Comparison of ENCODE assay signal across 8 mouse cellular contexts in genomic region chr2:30062249-30063093, GRCm38 (mm10). TPM values are rescaled to one million over a fixed set of nuclear protein-coding genes. Genes with fewer than 3 reads are reported as not detected.
DNase-seq lines count a peak whose midpoint lies in the region; ATAC-seq lines count a peak whose summit lies in the region.

No protein-coding gene starts in this region.

- no peak for ATAC-seq in forebrain, embryonic 12.5 days (ENCODE audit: low FRiP score)
- no peak for ATAC-seq in activated CD4-positive, CD25-positive, alpha-beta regulatory T cell, adult 4 months

- no peaks in the 10 kb centered on the region for H3K27me3 ChIP-seq in forebrain, embryonic 12.5 days

- DNase-seq in R1 (ENCODE audit: low read depth, low spot score): peak; percentile 90
- DNase-seq in cerebellum, adult 11 months: peak; percentile 51
- peak; percentile 62 to 79 for DNase-seq in heart, postnatal 36 days
- peak; percentile 37 to 43 for DNase-seq in layer of hippocampus, postnatal 36 days
- DNase-seq in right cerebral cortex, postnatal 25 days: peak; percentile 43

- peak overlapping the region; percentile 87 for H3K4me2 ChIP-seq in forebrain, embryonic 12.5 days

- WGBS in forebrain, embryonic 12.5 days: under 1% methylated on average over 40 of the region's 40 CpGs
- WGBS in macrophage (ENCODE audit: missing documents): 1% methylated on average over 32 of the region's 40 CpGs

- H3K4me3 ChIP-seq in forebrain, embryonic 12.5 days (replicated peaks): peak overlapping the region; percentile 57
- peak overlapping the region; percentile 62 for H3K4me3 ChIP-seq in macrophage (ENCODE audit: inconsistent target)

- peaks cover 50% of the 10 kb centered on the region for H3K4me1 ChIP-seq in forebrain, embryonic 12.5 days

- peaks cover 22% of the 10 kb centered on the region for H3K79me2 ChIP-seq in macrophage (ENCODE audit: inconsistent target)

- intact Hi-C loops in heart, postnatal 36 days (cut with DNase I): loop anchor here (2.0 to 5.0 kb wide), 2 partner anchors 14 to 715 kb away; partner anchors contain the start of genes Med27 and Wdr34

- peak overlapping the region; percentile 92 for H3K27ac ChIP-seq in forebrain, embryonic 12.5 days
- peak overlapping the region; percentile 83 for H3K27ac ChIP-seq in macrophage

- no peaks in the 10 kb centered on the region for H3K36me3 ChIP-seq in forebrain, embryonic 12.5 days (replicated peaks)
- H3K36me3 ChIP-seq in macrophage (ENCODE audit: inconsistent target): no peaks in the 10 kb centered on the region

- H3K9ac ChIP-seq in forebrain, embryonic 12.5 days: peak overlapping the region; percentile 68

- H3K9me3 ChIP-seq in forebrain, embryonic 12.5 days: no peaks in the 10 kb centered on the region

RNA-seq across cellular contexts. Expression of gene Set, which starts 5.3 kb away (rescaled TPM):
- 774 and 776 TPM in 2 replicates for polyA plus RNA-seq in forebrain, embryonic 12.5 days (2016; fragmentation: Nextera tagmentation; extraction: Ambion mirVana)
- total RNA-seq in heart, postnatal 36 days (2021): 100 to 1,000 TPM in 1 of 2 experiments, 10 to 100 TPM in 1; 87.1 to 103 TPM
- 100 to 1,000 TPM; 189 to 193 TPM for total RNA-seq in layer of hippocampus, postnatal 36 days (2021)
- 10 to 100 TPM in 24 of 26 experiments, 1 to 10 TPM in 2; 8.1 to 78.0 (median 28.9) TPM for total RNA-seq in macrophage (2018; cell fraction: chromatin; rRNA removed)
- total RNA-seq in macrophage (2018; cell fraction: cytosol; rRNA removed): 100 to 1,000 TPM; 135 to 243 (median 176) TPM
- total RNA-seq in macrophage (2018; cell fraction: nucleus; rRNA removed): 100 to 1,000 TPM in 8 of 26 experiments, 10 to 100 TPM in 18; 38.7 to 206 (median 80.9) TPM
- 142 to 388 TPM (median 281 TPM) in 3 replicates for polyA plus RNA-seq in macrophage (2018)
- 100 to 1,000 TPM; 369 to 379 TPM for polyA plus RNA-seq in activated CD4-positive, CD25-positive, alpha-beta regulatory T cell, adult 4 months (2017; shearing (Covaris generic))

RNA-seq across cellular contexts. Expression of gene Wdr34, which starts 13.8 kb away (rescaled TPM):
- polyA plus RNA-seq in forebrain, embryonic 12.5 days (2016; fragmentation: Nextera tagmentation; extraction: Ambion mirVana): 42.3 and 42.5 TPM in 2 replicates
- 1 to 10 TPM; 6.4 to 8.2 TPM for total RNA-seq in heart, postnatal 36 days (2021)
- total RNA-seq in layer of hippocampus, postnatal 36 days (2021): 10 to 100 TPM; 31.8 to 34.0 TPM
- total RNA-seq in macrophage (2018; cell fraction: chromatin; rRNA removed): 10 to 100 TPM in 9 of 26 experiments, 1 to 10 TPM in 15, under 1 TPM in 2; 0.41 to 15.1 (median 7.3) TPM
- total RNA-seq in macrophage (2018; cell fraction: cytosol; rRNA removed): 1 to 10 TPM; 3.9 to 8.3 (median 5.3) TPM
- total RNA-seq in macrophage (2018; cell fraction: nucleus; rRNA removed): 10 to 100 TPM in 2 of 26 experiments, 1 to 10 TPM in 23, under 1 TPM in 1; 0.75 to 12.7 (median 4.3) TPM
- polyA plus RNA-seq in macrophage (2018): 3.0 to 6.7 TPM (median 4.4 TPM) in 3 replicates
- 1 to 10 TPM in 1 of 2 experiments, under 1 TPM in 1; 0.87 to 1.4 TPM for polyA plus RNA-seq in activated CD4-positive, CD25-positive, alpha-beta regulatory T cell, adult 4 months (2017; shearing (Covaris generic))

RNA-seq across cellular contexts. Expression of gene Pkn3, which starts 15.0 kb away (rescaled TPM):
- polyA plus RNA-seq in forebrain, embryonic 12.5 days (2016; fragmentation: Nextera tagmentation; extraction: Ambion mirVana): 10.3 TPM in 2 replicates
- 10 to 100 TPM in 1 of 2 experiments, 1 to 10 TPM in 1; 8.3 to 11.5 TPM for total RNA-seq in heart, postnatal 36 days (2021)
- 1 to 10 TPM; 1.1 to 2.0 TPM for total RNA-seq in layer of hippocampus, postnatal 36 days (2021)
- total RNA-seq in macrophage (2018; cell fraction: chromatin; rRNA removed): 10 to 100 TPM in 4 of 26 experiments, 1 to 10 TPM in 22; 1.1 to 14.8 (median 6.9) TPM
- total RNA-seq in macrophage (2018; cell fraction: cytosol; rRNA removed): 1 to 10 TPM in 13 of 26 experiments, under 1 TPM in 13; 0.29 to 2.3 (median 1.0) TPM
- 10 to 100 TPM in 1 of 26 experiments, 1 to 10 TPM in 21, under 1 TPM in 4; 0.49 to 14.8 (median 1.9) TPM for total RNA-seq in macrophage (2018; cell fraction: nucleus; rRNA removed)
- polyA plus RNA-seq in macrophage (2018): 0.94 to 2.4 TPM (median 1.6 TPM) in 3 replicates
- under 1 TPM in 1 of 2 experiments, not detected in 1; 0.41 TPM for polyA plus RNA-seq in activated CD4-positive, CD25-positive, alpha-beta regulatory T cell, adult 4 months (2017; shearing (Covaris generic))

RNA-seq across cellular contexts. Expression of gene Zdhhc12, which starts 31.0 kb away (rescaled TPM):
- 22.9 TPM in 2 replicates for polyA plus RNA-seq in forebrain, embryonic 12.5 days (2016; fragmentation: Nextera tagmentation; extraction: Ambion mirVana)
- 1 to 10 TPM; 4.1 to 4.7 TPM for total RNA-seq in heart, postnatal 36 days (2021)
- 1 to 10 TPM; 9.4 to 9.5 TPM for total RNA-seq in layer of hippocampus, postnatal 36 days (2021)
- total RNA-seq in macrophage (2018; cell fraction: chromatin; rRNA removed): 10 to 100 TPM in 12 of 26 experiments, 1 to 10 TPM in 14; 1.8 to 20.8 (median 9.3) TPM
- 10 to 100 TPM; 10.0 to 28.7 (median 21.6) TPM for total RNA-seq in macrophage (2018; cell fraction: cytosol; rRNA removed)
- 10 to 100 TPM in 21 of 26 experiments, 1 to 10 TPM in 5; 6.8 to 33.9 (median 16.4) TPM for total RNA-seq in macrophage (2018; cell fraction: nucleus; rRNA removed)
- polyA plus RNA-seq in macrophage (2018): 10.5 to 24.6 TPM (median 20.1 TPM) in 3 replicates
- 10 to 100 TPM; 31.6 to 32.4 TPM for polyA plus RNA-seq in activated CD4-positive, CD25-positive, alpha-beta regulatory T cell, adult 4 months (2017; shearing (Covaris generic))

Comparison
In these comparisons a context has a peak if more than half of its experiments do, and no peak if none do; other contexts are left out.
1. DNase-seq: peak in every context shown above with its lines; median percentile 90 in R1; 70 in heart, postnatal 36 days; 51 in cerebellum, adult 11 months; 43 in right cerebral cortex, postnatal 25 days; 40 in layer of hippocampus, postnatal 36 days.